Mouse (Mus musculus) heart, adult 2 months (tissue): ENCODE results near the gene Ttll3. TPM values are rescaled to one million over a fixed set of nuclear protein-coding genes. Genes with fewer than 3 reads are reported as not detected.

ENCODE experiments used
- DNase-seq, 2 experiments: peaks; one replicate each; pipeline ENCODE4 v3.0.0; 2021
- H3K27ac ChIP-seq: fragments of 200-600 bp; 2 replicates; pipeline ENCODE4 v1.8.1; 2022
- H3K27me3 ChIP-seq: fragments of 200-500 bp; 2 replicates; pipeline ENCODE4 v1.6.1; 2012; ENCODE audit warnings: mild to moderate bottlenecking, low read length, inconsistent platforms, mixed read lengths; ENCODE audit not compliant: control insufficient read depth, insufficient read depth
- H3K36me3 ChIP-seq: fragments of 200-500 bp; 2 replicates; pipeline ENCODE4 v1.6.1; 2012; ENCODE audit warnings: low read length, inconsistent platforms; ENCODE audit not compliant: control insufficient read depth, insufficient read depth
- H3K4me1 ChIP-seq: fragments of 200-500 bp; 2 replicates; pipeline ENCODE4 v1.6.1; 2011; ENCODE audit warnings: low read length; ENCODE audit not compliant: control insufficient read depth, insufficient read depth
- H3K4me3 ChIP-seq: fragments of 200-600 bp; 2 replicates; pipeline ENCODE4 v1.8.1; 2022
- H3K79me2 ChIP-seq: fragments of 200-500 bp; replicated peaks from 2 replicates; pipeline ENCODE4 v1.6.1; 2012; ENCODE audit warnings: mild to moderate bottlenecking, inconsistent platforms, low read length, moderate library complexity, mixed read lengths; ENCODE audit not compliant: control insufficient read depth, insufficient read depth
- H3K9ac ChIP-seq: fragments of 200-500 bp; 2 replicates; pipeline ENCODE4 v1.6.1; 2012; ENCODE audit warnings: low read depth, mild to moderate bottlenecking, control low read depth, inconsistent platforms, low read length, mixed read lengths
- CTCF ChIP-seq: fragments of 200-600 bp; IDR thresholded peaks from 2 replicates; pipeline ENCODE4 v1.8.1; 2022; ENCODE audit warnings: antibody characterized with exemption, mild to moderate bottlenecking, moderate library complexity
- EP300 ChIP-seq: fragments of 200-500 bp; IDR thresholded peaks from 2 replicates; pipeline ENCODE4 v1.6.1; 2011; ENCODE audit warnings: low read depth, low read length, control low read depth; ENCODE audit not compliant: insufficient read depth
- POLR2A ChIP-seq: fragments of 200-500 bp; IDR thresholded peaks from 2 replicates; pipeline ENCODE4 v1.6.1; 2011; ENCODE audit warnings: mild to moderate bottlenecking, low read depth, low read length, control low read depth; ENCODE audit not compliant: insufficient read depth
- WGBS: fragments of 180-500 bp; shearing (Covaris S2); methylation state at CpG from one replicate; pipeline ENCODE4 v1.1.7; 2018; 5-methylcytosine and 5-hydroxymethylcytosine counted together
- intact Hi-C: fragments of 180-260 bp; cut with DNase I; formaldehyde crosslinking; loops from one replicate; pipeline ENCODE4 v1.15.1; 2025
- polyA plus RNA-seq: library from polyadenylated mRNA; depleted of rRNA; stranded (reverse); fragments of >200 nt; gene quantifications from 2 replicates; pipeline ENCODE4 v1.2.3, GENCODE M21; 2012
- total RNA-seq, 2 experiments: library from RNA; stranded (reverse); gene quantifications; 2 replicates each; pipeline ENCODE4 v1.2.3; 2021

Ttll3 gene
- total and polyA plus RNA-seq, 3 experiments = 0.97 to 4.8 (median 1.5) TPM

- WGBS = 70% methylated on average over 9 of the region's 9 CpGs
- no peaks in the 10 kb centered on the region for H3K79me2 ChIP-seq
- no peaks in the 10 kb centered on the region for H3K36me3 ChIP-seq
- TF ChIP-seq POLR2A (no peak), CTCF (no peak), EP300 (no peak)
- H3K9ac ChIP-seq = no peak within 1 kb of the TSS
- no peaks in the 10 kb centered on the region for H3K4me1 ChIP-seq
- intact Hi-C loops = no loop called here
- no peaks in the 10 kb centered on the region for H3K27me3 ChIP-seq
- no peak within 1 kb of the TSS for H3K4me3 ChIP-seq
- no peak for DNase-seq
- H3K27ac ChIP-seq = no peak within 1 kb of the TSS
Observed at GRCm38 (mm10) chr6:113435664-113436205, 46.7 kb downstream of the Ttll3 start, which contains the start of gene Cidec. Gene Cidec (minus strand): TSS chr6:113435760.

GRCm38 (mm10) chr6:113437135-113437534 is 48.1 kb downstream of the Ttll3 start:
- Histone ChIP-seq H3K27ac (no peak overlapping the region), H3K27me3 (no peaks in the 10 kb centered on the region), H3K79me2 (no peaks in the 10 kb centered on the region), H3K4me3 (no peak overlapping the region), H3K4me1 (no peaks in the 10 kb centered on the region; the same call in 1 of the 2 replicates), H3K36me3 (no peaks in the 10 kb centered on the region), H3K9ac (no peak overlapping the region)
- intact Hi-C loops = no loop called here
- TF ChIP-seq EP300 (no peak), CTCF (no peak), POLR2A (no peak)
- no peak for DNase-seq
- WGBS = 71% methylated on average over 12 of the region's 12 CpGs

GRCm38 (mm10) chr6:113438721-113439430 is 49.8 kb downstream of the Ttll3 start:
- DNase-seq = no peak
- Histone ChIP-seq H3K9ac (no peak overlapping the region), H3K36me3 (no peaks in the 10 kb centered on the region), H3K4me3 (no peak overlapping the region), H3K27me3 (no peaks in the 10 kb centered on the region), H3K4me1 (peaks cover 2% of the 10 kb centered on the region), H3K79me2 (no peaks in the 10 kb centered on the region), H3K27ac (no peak overlapping the region)
- intact Hi-C loops = no loop called here
- TF ChIP-seq CTCF (no peak), POLR2A (no peak), EP300 (no peak)
- 53% methylated on average over 12 of the region's 12 CpGs for WGBS

DNA sequence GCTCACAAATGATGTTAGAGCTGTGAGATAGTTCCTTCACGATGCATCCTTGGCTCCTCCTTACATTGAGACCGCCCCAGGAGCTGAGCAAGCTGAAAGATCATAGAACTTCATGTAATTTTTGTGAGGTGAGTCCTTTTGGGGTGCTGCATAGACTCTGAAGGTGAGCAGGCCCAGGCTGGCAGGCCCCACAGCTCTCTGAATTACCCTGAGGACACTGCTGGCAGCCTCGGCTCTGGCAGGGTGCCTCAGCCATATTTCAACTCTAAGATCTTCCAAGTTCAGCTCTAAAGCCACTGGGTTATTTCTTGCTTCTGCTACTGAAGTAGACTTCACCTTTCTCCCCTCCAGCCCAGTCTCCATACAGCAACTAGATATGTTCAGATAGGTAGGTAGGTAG is 51.6 kb downstream of the Ttll3 start:
- H3K27me3 ChIP-seq = no peaks in the 10 kb centered on the region
- H3K4me3 ChIP-seq = no peak overlapping the region
- no peak overlapping the region for H3K9ac ChIP-seq
- no peaks in the 10 kb centered on the region; the same call in 1 of the 2 replicates for H3K79me2 ChIP-seq
- TF ChIP-seq EP300 (no peak), CTCF (no peak), POLR2A (no peak)
- intact Hi-C loops = loop anchor here (5.0 kb wide), 1 partner anchor 42 kb away; the partner anchor contains the start of gene Creld1
- no peak overlapping the region for H3K27ac ChIP-seq
- WGBS = 81% methylated on average over 3 of the region's 3 CpGs
- H3K36me3 ChIP-seq = no peaks in the 10 kb centered on the region
- DNase-seq = no peak
- peaks cover 2% of the 10 kb centered on the region for H3K4me1 ChIP-seq

GRCm38 (mm10) chr6:113441147-113441680 is 52.2 kb downstream of the Ttll3 start:
- Histone ChIP-seq H3K27me3 (no peaks in the 10 kb centered on the region), H3K79me2 (no peaks in the 10 kb centered on the region; the same call in 1 of the 2 replicates), H3K4me3 (no peak overlapping the region), H3K9ac (no peak overlapping the region), H3K36me3 (no peaks in the 10 kb centered on the region), H3K4me1 (peaks cover 2% of the 10 kb centered on the region), H3K27ac (no peak overlapping the region)
- peak; percentile 54 to 72 for DNase-seq
- 51% methylated on average over 7 of the region's 7 CpGs for WGBS
- intact Hi-C loops = loop anchor here (5.0 kb wide), 1 partner anchor 41 kb away; the partner anchor contains the start of gene Creld1
- TF ChIP-seq CTCF (peak; percentile 80), POLR2A (no peak), EP300 (0 out of 2 replicates have a peak, but pooled peaks have one; percentile 42)
